Mouse (Mus musculus) frontal cortex, adult 2 months (tissue): Measurements from ENCODE around the gene Tacr3. TPM values are rescaled to one million over a fixed set of nuclear protein-coding genes. Genes with fewer than 3 reads are reported as not detected.

Source experiments
- DNase-seq, 2 experiments: peaks; one replicate each; pipeline ENCODE4 v3.0.0; 2022; ENCODE audit warnings: low spot score in 1 of 2; ENCODE audit errors: extremely low spot score in 1 of 2
- polyA plus RNA-seq: library from polyadenylated mRNA; depleted of rRNA; stranded (reverse); fragments of >200 nt; gene quantifications from 2 replicates; pipeline ENCODE4 v1.2.3, GENCODE M21; 2012; rRNA removed

Gene Tacr3
- 0.78 and 0.92 TPM in 2 replicates for polyA plus RNA-seq

DNA sequence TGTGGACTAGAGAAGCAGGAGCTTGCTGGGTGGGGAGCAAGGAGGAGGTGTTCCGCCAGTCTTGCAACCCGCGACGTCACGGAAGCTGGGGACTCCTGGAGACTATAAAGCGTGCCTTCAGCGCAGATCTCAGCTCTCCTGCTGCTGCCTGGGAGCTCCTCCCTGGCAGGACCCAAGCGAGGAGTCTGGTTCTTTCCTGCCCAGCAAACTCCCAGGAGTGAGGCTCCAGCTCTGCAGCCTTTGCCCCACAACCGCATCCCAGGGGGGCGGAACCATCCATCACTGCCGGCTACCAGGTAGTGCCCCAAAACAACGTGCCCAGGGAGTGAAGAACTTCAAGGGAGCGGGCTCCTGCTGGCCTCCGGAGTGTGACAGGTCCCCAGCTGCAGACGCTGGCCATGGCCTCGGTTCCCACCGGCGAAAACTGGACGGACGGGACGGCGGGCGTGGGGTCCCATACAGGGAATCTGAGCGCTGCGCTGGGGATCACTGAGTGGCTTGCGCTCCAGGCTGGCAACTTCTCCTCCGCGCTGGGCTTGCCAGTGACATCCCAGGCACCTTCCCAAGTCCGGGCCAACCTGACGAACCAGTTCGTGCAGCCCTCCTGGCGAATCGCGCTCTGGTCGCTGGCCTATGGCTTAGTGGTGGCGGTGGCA is at the start of gene Tacr3:
Tacr3 (plus strand) TSS at position 133 of the 656 bp plus-strand sequence.
- DNase-seq, result peak in 1 of 2 experiments; percentile 4

DNA sequence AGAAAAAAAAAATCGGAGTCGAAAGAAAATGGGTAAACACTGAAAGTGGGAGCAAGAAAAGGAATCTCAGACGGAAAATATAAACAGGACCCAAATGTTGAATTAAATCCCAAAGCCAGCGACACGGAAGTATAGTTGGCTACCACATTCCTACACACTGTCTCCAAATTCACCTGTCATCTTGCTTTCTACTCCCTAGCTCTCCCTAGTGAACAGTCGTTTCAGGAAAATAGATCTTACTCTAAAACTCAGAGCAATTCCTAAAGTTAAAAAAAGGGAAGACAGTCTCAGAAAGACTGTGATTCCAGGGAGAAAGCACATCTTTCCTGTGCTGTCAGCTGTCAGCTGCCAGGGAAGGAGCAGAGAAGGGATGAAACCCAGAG is 324 bp upstream of the Tacr3 start:
- no peak for DNase-seq

DNA sequence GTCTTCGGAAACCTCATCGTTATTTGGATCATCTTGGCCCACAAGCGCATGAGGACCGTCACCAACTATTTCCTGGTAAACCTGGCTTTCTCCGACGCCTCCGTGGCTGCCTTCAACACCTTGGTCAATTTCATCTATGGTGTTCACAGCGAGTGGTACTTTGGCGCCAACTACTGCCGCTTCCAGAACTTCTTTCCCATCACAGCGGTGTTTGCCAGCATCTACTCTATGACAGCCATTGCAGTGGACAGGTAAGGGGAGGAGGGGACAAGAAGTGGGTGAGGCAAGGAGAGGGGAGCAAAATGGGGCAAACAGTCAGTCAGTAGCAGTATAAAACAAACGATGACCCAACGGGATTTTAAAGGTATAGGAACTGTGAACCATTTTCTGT is 719 bp downstream of the Tacr3 start:
- DNase-seq, result peak in 1 of 2 experiments; percentile 9

DNA sequence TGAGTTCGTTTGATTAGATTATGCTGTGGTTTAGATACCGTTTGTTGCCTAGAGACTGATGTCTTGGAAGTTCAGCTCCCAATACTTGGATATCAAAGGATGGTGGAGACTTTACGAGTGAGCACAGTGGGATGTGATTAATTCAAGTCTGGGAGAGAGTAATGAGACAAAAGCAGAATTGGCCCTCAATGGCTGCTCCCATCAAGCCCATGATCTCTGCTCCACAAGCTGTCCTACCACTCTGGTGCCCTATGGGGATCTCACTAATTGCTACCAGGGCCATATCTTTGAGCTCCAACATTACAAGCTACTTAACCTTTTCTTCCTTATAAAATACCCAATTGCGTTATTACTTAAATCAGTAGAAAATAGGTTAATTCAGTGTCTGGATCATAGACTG is 22.5 kb downstream of the Tacr3 start:
- no peak for DNase-seq

DNA sequence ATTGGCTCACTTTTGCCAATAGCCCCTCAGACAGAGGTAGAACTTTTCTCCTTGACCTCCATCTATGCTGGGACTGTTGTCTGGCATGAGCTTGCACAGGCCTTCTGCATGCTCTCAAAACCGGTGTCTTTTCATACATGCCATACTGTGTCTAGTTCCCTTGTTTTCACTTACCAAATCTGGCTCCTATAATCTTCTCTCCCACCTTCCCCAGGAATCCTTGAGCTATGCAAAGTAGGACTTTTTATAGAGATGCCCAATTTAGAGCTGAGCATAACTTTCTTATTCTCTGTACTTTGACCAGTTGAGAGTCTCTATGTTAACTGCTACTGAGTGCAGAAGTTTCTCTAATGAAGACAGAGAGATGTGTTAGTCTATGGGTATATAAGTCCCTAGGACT is 48.9 kb downstream of the Tacr3 start:
- no peak for DNase-seq

DNA sequence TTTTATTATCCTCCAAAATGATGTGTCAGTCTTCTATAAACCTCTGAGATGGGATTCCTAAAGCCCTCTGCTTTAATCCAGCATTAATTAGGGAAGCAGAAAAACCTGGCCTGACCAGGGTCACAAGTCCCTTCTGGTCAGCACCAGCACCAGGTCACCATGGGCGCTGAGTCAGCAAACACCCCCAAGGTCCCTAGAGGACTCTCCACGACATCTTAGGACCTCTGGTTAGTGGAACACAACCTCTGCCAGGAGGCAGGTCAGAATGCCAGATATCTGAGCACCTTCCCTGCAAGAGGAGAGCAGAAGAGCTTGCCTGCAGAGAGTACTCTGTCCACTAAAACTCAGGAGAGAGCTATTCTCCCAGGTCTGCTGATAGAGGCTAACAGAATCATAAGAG is 67.0 kb downstream of the Tacr3 start:
- DNase-seq, result no peak

DNA sequence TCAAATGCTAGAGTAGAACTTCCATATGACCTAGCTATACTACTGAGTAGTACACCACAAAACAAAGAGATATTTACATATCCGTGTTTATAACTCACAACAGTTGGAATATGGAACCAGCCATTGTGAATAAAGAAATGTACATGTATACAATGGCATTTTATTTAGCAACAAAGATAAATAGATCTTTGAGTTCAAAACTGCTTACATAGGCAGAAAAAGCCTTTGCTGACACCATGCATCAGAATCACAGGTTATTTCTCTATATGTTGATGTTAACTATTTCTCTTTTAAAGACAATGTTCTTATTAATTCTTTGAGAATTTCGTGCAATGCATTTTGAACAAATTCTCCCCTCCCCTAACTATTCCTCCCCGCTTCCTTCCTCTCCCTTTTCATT is 80.1 kb downstream of the Tacr3 start:
- no peak for DNase-seq

DNA sequence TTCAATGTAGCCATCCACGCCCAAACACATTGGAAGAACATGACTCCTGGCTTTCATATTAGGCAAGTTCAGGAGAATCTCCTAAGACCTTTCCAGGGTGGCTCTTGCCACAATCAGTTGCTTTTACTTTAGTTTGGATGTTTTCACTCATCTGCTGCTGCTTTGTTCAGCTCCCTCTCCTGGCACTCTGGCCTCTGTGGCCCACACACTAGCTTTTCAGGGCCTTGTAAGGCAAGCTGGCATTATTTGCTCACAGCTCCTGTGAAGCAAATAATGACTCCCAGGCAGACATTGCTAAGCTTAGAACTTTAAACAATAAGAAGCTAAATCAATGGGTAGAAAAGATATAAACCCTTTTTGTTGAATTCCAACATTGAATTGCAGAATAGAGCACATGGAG is 105.9 kb downstream of the Tacr3 start:
- no peak for DNase-seq

DNA sequence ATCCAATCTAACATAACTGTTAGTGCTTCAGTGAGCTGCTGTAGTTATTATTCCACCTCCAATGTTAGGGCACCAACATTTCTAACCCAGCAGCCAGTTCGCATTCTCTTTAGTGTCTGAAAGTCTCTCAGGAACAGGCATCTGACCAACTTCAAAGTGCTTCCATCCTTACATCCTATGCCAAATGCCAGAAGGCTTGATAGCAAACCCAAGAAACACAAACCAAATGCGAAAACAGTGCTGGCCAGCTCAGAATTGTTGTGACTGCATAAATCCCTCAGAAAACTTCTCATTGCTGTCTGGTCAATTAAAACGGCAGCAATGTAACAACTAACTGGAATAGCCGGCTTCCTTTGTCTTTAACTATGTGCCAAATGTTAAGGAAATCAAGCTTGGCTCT is 106.7 kb downstream of the Tacr3 start:
- DNase-seq, result no peak

DNA sequence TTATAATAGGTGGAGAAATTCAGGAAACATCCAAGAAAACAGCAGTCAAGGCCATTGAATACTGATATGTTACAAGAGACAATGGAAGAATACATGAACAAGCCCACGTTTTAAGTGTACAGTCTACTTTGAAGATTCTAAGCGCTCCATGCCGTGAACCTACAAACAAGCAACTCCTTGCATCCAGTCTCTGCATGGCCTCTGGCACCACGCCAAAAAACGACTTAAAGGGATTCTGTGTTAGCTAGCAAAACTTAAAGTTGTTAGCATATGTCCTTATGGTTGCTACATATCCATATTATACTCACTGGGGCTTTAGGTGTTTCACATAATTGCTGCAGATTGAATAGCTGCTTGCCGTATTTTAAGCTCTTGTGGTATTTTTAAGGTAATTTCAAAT is 134.7 kb downstream of the Tacr3 start:
- DNase-seq, result no peak

DNA sequence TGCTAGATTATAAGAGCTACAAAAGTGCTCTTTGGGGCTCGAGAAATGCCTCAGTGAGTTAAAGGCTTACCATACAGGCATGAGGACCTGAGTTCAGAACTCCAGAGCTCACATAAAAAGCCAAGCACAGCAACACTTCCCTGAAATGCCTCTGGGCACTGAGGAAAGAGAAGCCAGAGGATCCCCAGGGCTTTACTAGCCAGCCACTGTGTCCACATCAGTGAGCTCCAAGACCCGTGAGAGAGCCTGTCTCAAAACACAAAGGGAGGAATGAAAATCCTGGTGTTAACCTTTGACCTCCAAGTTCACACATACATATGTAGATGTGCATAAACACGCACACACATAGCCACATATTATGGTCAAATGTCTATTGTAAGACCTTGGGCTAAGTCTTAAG is 150.1 kb downstream of the Tacr3 start:
- no peak for DNase-seq

DNA sequence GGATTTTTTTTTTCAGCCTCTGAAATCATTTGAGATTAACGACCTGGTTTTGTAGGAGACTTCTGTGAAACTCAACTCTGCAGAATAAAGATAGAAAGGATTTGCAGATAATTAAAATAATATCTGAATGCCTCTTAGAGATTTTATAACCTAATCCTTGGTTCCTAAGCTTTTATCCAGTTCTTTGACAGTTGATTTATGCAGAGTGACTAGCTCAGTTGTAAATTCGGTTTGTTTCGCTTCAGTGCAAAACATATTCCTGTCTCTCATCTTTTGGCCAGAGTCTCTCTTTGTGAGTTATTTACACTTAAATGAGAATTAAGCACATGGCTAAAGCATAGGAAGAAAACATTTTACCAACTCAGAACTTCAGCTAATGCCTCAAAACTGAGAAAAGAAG is 151.3 kb downstream of the Tacr3 start:
- no peak for DNase-seq
